Mouse (Mus musculus) forebrain, embryonic 11.5 days (tissue): ENCODE results near the gene Sv2a. TPM values are rescaled to one million over a fixed set of nuclear protein-coding genes. Genes with fewer than 3 reads are reported as not detected.

Source experiments
- ATAC-seq: fragments of 200-750 bp; cut with Nextera tagmentation; replicated peaks from 2 replicates; pipeline ENCODE4 v1.8.0; 2017; ENCODE audit warnings: moderate TSS enrichment; ENCODE audit not compliant: low FRiP score
- DNase-seq: peaks from one replicate; pipeline ENCODE4 v3.0.0-alpha.2; 2017; ENCODE audit warnings: low spot score
- H3K27ac ChIP-seq: fragments of 300-500 bp; sonication (generic); 2 replicates; pipeline ENCODE4 v1.5.1; 2014; ENCODE audit warnings: low read depth, low read length
- H3K27me3 ChIP-seq: fragments of 300-500 bp; sonication (generic); 2 replicates; pipeline ENCODE4 v1.6.1; 2014; ENCODE audit warnings: mild to moderate bottlenecking, low read length, mixed read lengths; ENCODE audit not compliant: control insufficient read depth, insufficient read depth
- H3K36me3 ChIP-seq: fragments of 300-500 bp; sonication (generic); 2 replicates; pipeline ENCODE4 v1.6.1; 2014; ENCODE audit warnings: mild to moderate bottlenecking, low read length, moderate library complexity, mixed read lengths; ENCODE audit not compliant: control insufficient read depth, insufficient read depth
- H3K4me1 ChIP-seq: fragments of 300-500 bp; sonication (generic); replicated peaks from 2 replicates; pipeline ENCODE4 v1.6.1; 2014; ENCODE audit warnings: low read length, mixed read lengths; ENCODE audit not compliant: control insufficient read depth, insufficient read depth
- H3K4me2 ChIP-seq: fragments of 300-500 bp; sonication (generic); 2 replicates; pipeline ENCODE4 v1.6.1; 2014; ENCODE audit warnings: low read depth, mild to moderate bottlenecking, low read length, moderate library complexity, mixed read lengths; ENCODE audit not compliant: severe bottlenecking
- H3K4me3 ChIP-seq: fragments of 300-500 bp; sonication (generic); 2 replicates; pipeline ENCODE4 v1.5.1; 2014; ENCODE audit warnings: low read depth, low read length
- H3K9ac ChIP-seq: fragments of 300-500 bp; sonication (generic); 2 replicates; pipeline ENCODE4 v1.6.1; 2014; ENCODE audit warnings: low read length
- H3K9me3 ChIP-seq: fragments of 300-500 bp; sonication (generic); 2 replicates; pipeline ENCODE4 v1.6.1; 2016; ENCODE audit warnings: low read length, mixed read lengths; ENCODE audit not compliant: control insufficient read depth
- WGBS: fragments of 180-500 bp; shearing (Covaris S2); extraction: QIAGEN DNeasy Blood & Tissue Kit; methylation state at CpG from one replicate; pipeline ENCODE4 v1.1.7; 2014; 5-methylcytosine and 5-hydroxymethylcytosine counted together
- polyA plus RNA-seq: library from polyadenylated mRNA; unstranded; fragments of >200 nt; fragmentation: Nextera tagmentation; extraction: Ambion mirVana; gene quantifications from 2 replicates; pipeline ENCODE4 v1.2.1, GENCODE M21; 2014

Gene Sv2a
- polyA plus RNA-seq, 1 experiment from 2014 or later, result 9.0 TPM

DNA sequence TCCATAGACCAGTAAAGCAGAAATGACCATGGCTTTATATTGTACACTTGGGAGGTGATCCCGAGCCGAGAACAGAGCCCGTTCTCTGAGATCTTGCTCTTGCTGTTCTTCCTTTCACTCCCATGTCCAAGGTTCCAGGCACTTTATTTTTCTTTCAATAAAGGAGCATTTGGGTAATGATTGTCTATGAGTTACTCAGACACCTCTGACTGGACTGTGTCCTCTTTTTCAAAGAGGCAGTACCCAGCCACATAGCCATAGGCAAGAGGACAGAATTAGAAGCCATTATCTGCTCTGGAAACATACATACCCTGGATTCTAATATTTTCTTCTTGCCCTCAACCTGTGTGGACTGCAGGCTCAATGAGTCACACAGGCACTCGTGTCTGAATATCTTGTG, 21.1 kb upstream of the Sv2a start:
- H3K4me2 ChIP-seq, result no peak overlapping the region
- H3K9me3 ChIP-seq, result no peaks in the 10 kb centered on the region
- no peaks in the 10 kb centered on the region for H3K27me3 ChIP-seq
- WGBS, result 84% methylated on average over 4 of the region's 4 CpGs
- H3K4me3 ChIP-seq, result no peak overlapping the region
- ATAC-seq (no peak), DNase-seq (no peak)
- H3K27ac ChIP-seq, result no peak overlapping the region
- H3K9ac ChIP-seq, result no peak overlapping the region
- no peaks in the 10 kb centered on the region; the same call in 1 of the 2 replicates for H3K36me3 ChIP-seq
- H3K4me1 ChIP-seq, result peaks cover 8% of the 10 kb centered on the region; the same call in 1 of the 2 replicates

DNA sequence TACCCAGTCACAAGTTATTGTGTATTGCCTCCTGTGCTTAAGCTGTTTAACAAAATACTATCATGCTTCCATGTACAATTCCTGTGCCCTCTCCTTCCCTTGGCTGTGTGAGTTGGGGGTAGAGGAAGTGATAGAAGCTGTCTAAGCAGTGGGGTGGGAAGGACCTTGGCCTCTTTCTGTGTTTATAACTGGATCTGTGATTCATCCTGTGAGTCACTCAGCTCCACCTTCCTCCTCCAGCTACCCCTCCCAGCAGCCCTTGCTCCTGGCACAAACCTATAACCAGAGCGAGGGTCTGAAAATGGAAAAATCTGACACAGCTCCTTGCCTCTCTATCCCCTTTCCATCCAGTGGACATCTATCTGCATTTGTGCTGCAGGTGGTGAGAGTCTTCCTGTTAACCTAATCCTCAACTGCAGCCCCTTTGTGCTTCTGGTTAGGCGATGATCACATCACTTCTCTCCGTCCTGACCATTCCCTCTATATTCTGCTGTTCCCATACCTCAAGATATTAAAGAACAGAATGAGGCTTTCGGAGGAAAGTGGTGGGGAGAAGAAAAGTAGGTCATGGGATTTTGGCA, 20.6 kb upstream of the Sv2a start:
- H3K9me3 ChIP-seq, result no peaks in the 10 kb centered on the region
- H3K9ac ChIP-seq, result peak overlapping the region; percentile 5; the same call in 1 of the 2 replicates
- no peaks in the 10 kb centered on the region for H3K27me3 ChIP-seq
- ATAC-seq (no peak), DNase-seq (no peak)
- H3K4me1 ChIP-seq, result peaks cover 8% of the 10 kb centered on the region; the same call in 1 of the 2 replicates
- H3K4me2 ChIP-seq, result peak overlapping the region; percentile 64; the same call in 1 of the 2 replicates
- H3K36me3 ChIP-seq, result no peaks in the 10 kb centered on the region; the same call in 1 of the 2 replicates
- no peak overlapping the region for H3K4me3 ChIP-seq
- H3K27ac ChIP-seq, result no peak overlapping the region
- WGBS, result 65% methylated on average over 4 of the region's 4 CpGs

DNA sequence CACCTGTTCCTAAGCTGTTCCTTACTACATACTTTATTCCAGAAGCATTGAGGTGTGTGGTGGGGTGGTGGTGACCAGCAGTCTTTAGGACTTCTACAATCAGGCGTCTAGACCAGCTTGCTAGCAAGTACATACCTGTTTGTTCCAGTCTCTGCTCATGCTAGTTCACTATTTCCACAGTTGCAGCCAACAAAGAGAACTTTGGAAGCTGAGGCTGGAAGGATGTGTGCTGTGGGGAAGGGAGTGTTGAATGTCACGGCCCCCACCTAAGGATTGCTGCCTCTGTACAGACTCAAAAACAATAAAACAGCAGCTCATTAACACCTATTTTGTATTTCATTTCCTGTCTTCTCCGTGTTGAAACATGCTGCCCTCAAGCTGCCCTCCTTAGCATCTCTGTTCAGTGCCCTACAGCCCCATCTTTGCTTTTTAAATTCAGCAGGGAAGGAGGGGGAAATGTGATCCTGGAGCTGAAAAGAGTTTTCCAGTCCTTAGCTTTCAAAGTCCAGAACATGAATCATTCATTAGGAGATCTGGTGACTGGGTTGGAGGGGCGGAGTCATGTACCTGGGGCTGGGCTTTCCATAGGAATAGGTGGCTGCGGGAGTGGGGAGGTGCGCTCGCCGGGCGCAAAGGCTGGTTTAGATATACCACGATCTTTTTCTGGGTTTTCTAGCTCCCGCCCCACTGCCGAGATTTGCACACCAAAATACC, 20.0 kb upstream of the Sv2a start:
- peak overlapping the region; percentile 51 for H3K9ac ChIP-seq
- ATAC-seq, result peak; percentile 60
- no peaks in the 10 kb centered on the region for H3K27me3 ChIP-seq
- H3K9me3 ChIP-seq, result no peaks in the 10 kb centered on the region
- H3K4me1 ChIP-seq, result peaks cover 8% of the 10 kb centered on the region; the same call in 1 of the 2 replicates
- H3K4me3 ChIP-seq, result peak overlapping the region; percentile 36
- H3K27ac ChIP-seq, result no peak overlapping the region
- no peaks in the 10 kb centered on the region for H3K36me3 ChIP-seq
- peak; percentile 71 for DNase-seq
- peak overlapping the region; percentile 64 for H3K4me2 ChIP-seq
- 2% methylated on average over 12 of the region's 12 CpGs for WGBS

DNA sequence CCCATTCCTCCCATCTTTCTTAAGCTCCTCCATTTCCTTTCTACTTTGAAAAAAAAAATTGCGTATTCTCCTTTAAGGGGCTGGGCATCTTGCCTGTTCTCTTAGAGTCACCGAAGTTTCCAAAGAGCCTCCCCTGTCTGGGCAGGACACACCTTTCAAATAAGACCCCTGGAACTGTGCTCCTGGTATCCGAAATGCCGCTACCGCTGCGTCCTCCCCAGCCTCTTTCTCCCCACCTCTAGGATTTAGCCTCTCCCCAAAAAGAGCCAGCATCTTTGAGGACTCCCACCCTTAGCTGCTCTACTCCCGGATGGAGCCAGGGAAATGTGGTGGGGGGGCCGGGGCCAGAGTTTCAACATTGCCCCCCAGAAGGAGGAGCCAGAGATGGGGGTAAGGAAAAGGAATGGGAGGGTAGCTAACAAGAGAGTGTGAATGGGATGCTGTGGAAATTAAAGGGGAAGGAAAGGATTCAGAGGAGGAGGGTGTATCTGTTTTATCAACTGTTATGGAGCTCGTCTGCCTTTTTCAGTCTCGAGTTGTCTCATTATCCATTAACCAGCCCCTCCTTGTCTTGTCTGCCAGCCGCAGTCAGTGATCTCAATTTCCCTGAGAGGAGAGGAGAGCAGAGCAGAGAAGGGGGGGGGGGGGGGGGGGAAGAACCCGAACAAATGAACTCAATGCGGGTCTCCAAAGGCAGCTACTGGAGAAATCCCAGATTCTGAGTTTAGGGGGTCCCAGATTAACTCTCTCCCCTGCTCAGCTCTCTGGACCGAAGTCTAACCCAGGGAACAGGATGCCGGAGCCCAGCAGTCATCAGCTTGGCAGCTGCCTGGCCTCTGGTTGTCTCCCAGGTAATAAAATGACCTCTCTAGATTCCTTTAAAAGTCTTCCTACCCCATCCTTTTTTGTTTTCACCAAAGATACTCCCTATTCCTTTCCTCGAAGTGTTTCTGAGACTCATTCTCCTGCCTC, 18.8 kb upstream of the Sv2a start, which contains the start of gene Mtmr11:
TSS of gene Mtmr11 (plus strand) at position 136 of the 972 bp plus-strand sequence.
- Histone ChIP-seq H3K4me3 (peak within 1 kb of the TSS; percentile 36), H3K9ac (peak within 1 kb of the TSS; percentile 51), H3K4me1 (peaks cover 8% of the 10 kb centered on the region; the same call in 1 of the 2 replicates), H3K36me3 (no peaks in the 10 kb centered on the region), H3K4me2 (peak within 1 kb of the TSS; percentile 64), H3K9me3 (no peaks in the 10 kb centered on the region), H3K27me3 (no peaks in the 10 kb centered on the region), H3K27ac (no peak within 1 kb of the TSS)
- 8% methylated on average over 16 of the region's 16 CpGs for WGBS
- no peak for DNase-seq
- no peak for ATAC-seq

DNA sequence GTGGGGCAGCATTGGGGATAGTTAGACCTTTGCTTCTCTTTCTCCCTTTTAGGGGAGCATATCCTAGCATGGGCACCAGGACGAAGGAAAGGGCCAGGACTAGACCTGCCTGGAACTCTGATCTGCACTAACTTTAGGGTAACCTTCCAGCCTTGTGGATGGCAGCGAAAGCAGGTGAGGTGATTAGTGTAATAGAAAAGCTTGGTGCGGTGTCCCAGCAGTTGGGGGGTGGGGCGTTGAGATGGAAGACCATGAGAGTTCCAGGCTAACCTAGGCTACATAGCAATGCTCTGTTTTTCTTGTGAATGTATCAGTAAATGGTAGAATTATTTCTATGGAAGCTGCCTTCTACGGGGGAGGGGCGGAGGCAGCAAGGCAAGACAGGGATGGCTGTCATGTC, 17.9 kb upstream of the Sv2a start:
- ATAC-seq (no peak), DNase-seq (no peak)
- Histone ChIP-seq H3K27ac (no peak overlapping the region), H3K4me2 (no peak overlapping the region), H3K36me3 (no peaks in the 10 kb centered on the region), H3K4me1 (peaks cover 8% of the 10 kb centered on the region; the same call in 1 of the 2 replicates), H3K9ac (no peak overlapping the region), H3K4me3 (no peak overlapping the region), H3K27me3 (no peaks in the 10 kb centered on the region), H3K9me3 (no peaks in the 10 kb centered on the region)
- WGBS, result 90% methylated on average over 6 of the region's 6 CpGs

DNA sequence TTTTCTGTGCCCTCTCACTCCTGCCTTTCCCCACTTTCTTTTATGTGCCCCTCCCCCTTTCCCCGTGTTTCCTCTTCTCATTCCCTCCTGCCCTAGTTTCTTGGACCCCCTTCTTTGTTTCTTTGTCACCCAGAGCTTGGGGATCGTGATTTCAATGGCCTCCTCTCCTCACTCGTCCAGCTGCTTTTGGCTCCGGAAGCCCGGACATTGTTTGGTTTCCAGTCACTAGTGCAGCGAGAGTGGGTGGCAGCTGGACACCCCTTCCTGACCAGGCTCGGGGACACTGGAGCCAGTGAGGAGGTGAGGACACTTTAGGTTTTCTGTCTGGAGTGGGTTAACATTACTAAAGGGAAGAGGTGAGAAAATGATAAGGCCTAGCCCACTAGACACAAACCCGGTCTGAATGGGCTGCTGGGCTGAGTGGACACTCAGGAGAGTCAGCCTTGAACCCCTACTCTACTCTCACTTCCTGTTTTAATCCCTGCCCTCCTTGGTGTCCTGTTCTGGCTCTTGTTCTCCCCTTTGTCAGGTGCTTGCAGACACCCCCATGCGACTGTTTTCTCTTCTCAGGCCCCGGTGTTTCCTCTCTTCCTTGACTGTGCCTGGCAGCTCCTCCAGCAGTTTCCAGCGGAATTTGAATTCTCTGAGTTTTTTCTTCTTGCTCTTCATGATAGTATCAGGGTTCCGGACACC, 12.3 kb upstream of the Sv2a start:
- Histone ChIP-seq H3K9me3 (no peaks in the 10 kb centered on the region), H3K4me2 (no peak overlapping the region), H3K27ac (no peak overlapping the region), H3K4me3 (no peak overlapping the region), H3K9ac (no peak overlapping the region), H3K4me1 (peaks cover 3% of the 10 kb centered on the region; the same call in 1 of the 2 replicates), H3K27me3 (no peaks in the 10 kb centered on the region), H3K36me3 (no peaks in the 10 kb centered on the region)
- ATAC-seq (no peak), DNase-seq (no peak)
- WGBS, result 79% methylated on average over 12 of the region's 12 CpGs

DNA sequence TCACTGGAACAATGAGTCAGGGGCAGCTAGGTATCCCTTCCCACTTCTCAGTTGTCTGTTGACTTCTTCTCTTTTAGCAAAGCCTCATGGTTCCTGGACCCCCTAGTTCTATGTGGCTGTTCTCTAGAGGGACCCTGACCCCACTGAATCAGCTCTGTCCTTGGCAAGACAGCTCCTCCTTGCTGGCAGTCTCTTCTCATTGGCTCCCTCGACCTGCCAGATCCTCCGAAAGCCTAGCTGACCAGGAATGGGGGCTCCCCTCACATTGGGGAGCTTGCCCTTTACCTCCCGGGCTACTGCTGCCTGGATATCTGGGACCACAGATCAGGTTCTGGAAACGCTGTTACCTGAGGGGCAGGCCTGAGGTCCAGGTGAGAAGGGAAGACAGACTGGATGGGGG, 10.7 kb upstream of the Sv2a start:
- Histone ChIP-seq H3K36me3 (no peaks in the 10 kb centered on the region; the same call in 1 of the 2 replicates), H3K27ac (no peak overlapping the region), H3K4me3 (no peak overlapping the region), H3K27me3 (no peaks in the 10 kb centered on the region), H3K4me1 (peaks cover 9% of the 10 kb centered on the region), H3K9me3 (no peaks in the 10 kb centered on the region), H3K4me2 (no peak overlapping the region), H3K9ac (no peak overlapping the region)
- DNase-seq (no peak), ATAC-seq (no peak)
- 82% methylated on average over 4 of the region's 4 CpGs for WGBS
